Mouse (Mus musculus) embryonic facial prominence, embryonic 15.5 days (tissue): ENCODE measurements around the gene Rbm33. TPM values are rescaled to one million over a fixed set of nuclear protein-coding genes. Genes with fewer than 3 reads are reported as not detected.

Source experiments
- ATAC-seq: fragments of 200-750 bp; cut with Nextera tagmentation; 2 replicates; pipeline ENCODE4 v1.8.0; 2017; ENCODE audit warnings: low read depth, moderate TSS enrichment; ENCODE audit not compliant: insufficient number of reproducible peaks, low FRiP score, low TSS enrichment
- H3K27ac ChIP-seq: fragments of 300-500 bp; sonication (generic); replicated peaks from 2 replicates; pipeline ENCODE4 v1.5.1; 2015; ENCODE audit warnings: mild to moderate bottlenecking, inconsistent platforms
- H3K27me3 ChIP-seq: fragments of 300-500 bp; sonication (generic); 2 replicates; pipeline ENCODE4 v1.6.1; 2015; ENCODE audit warnings: inconsistent platforms
- H3K36me3 ChIP-seq: fragments of 300-500 bp; sonication (generic); 2 replicates; pipeline ENCODE4 v1.6.1; 2015; ENCODE audit warnings: mild to moderate bottlenecking, inconsistent platforms
- H3K4me1 ChIP-seq: fragments of 300-500 bp; sonication (generic); 2 replicates; pipeline ENCODE4 v1.6.1; 2015; ENCODE audit warnings: inconsistent platforms
- H3K4me2 ChIP-seq: fragments of 300-500 bp; sonication (generic); replicated peaks from 2 replicates; pipeline ENCODE4 v1.6.1; 2015; ENCODE audit warnings: mild to moderate bottlenecking, inconsistent platforms
- H3K4me3 ChIP-seq: fragments of 300-500 bp; sonication (generic); replicated peaks from 2 replicates; pipeline ENCODE4 v1.5.1; 2015; ENCODE audit warnings: mild to moderate bottlenecking, inconsistent platforms
- H3K9ac ChIP-seq: fragments of 300-500 bp; sonication (generic); 2 replicates; pipeline ENCODE4 v1.6.1; 2015; ENCODE audit warnings: inconsistent platforms
- H3K9me3 ChIP-seq: fragments of 300-500 bp; sonication (generic); replicated peaks from 2 replicates; pipeline ENCODE4 v1.6.1; 2016; ENCODE audit warnings: inconsistent platforms
- WGBS: fragments of 180-500 bp; shearing (Covaris S2); methylation state at CpG from one replicate; pipeline ENCODE4 v1.1.7; 2015; 5-methylcytosine and 5-hydroxymethylcytosine counted together
- polyA plus RNA-seq: library from polyadenylated mRNA; unstranded; fragments of >200 nt; fragmentation: Nextera tagmentation; extraction: Ambion mirVana; gene quantifications from 2 replicates; pipeline ENCODE4 v1.2.1, GENCODE M21; 2015

Gene Rbm33
- polyA plus RNA-seq = 12.1 and 14.0 TPM in 2 replicates

- Histone ChIP-seq H3K27ac (peak within 1 kb of the TSS; percentile 100), H3K4me2 (peak within 1 kb of the TSS; percentile 65), H3K4me3 (peak within 1 kb of the TSS; percentile 92), H3K36me3 (no peaks in the 10 kb centered on the region), H3K27me3 (no peaks in the 10 kb centered on the region), H3K9ac (peak within 1 kb of the TSS; percentile 100), H3K9me3 (no peaks in the 10 kb centered on the region), H3K4me1 (peaks cover 16% of the 10 kb centered on the region; the same call in 1 of the 2 replicates)
- under 1% methylated on average over 71 of the region's 76 CpGs for WGBS
- ATAC-seq = peak; percentile 92
Observed at GRCm38 (mm10) chr5:28316722-28317245, at the start of gene Rbm33. Gene Rbm33 (plus strand): TSS chr5:28317121.

DNA sequence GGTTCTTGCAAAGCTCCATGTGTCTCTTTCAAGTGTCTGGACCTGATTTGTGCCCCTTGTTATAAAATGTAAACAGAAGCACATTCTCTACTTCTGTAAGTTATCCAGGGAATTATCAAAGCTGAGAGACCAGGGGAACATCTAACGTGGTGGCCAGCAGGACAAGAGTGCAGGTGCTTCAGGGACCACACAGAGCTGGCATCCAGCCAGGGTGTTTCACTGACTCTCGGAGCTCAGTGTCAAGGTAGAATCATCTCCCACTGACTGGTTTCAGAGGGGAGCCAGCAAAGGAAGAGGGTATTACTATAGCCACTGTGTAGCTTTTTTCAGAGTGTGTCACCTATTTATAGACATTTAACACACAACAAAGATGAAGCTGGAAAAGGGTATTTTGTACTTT, 49.3 kb upstream of the Rbm33 start:
- Histone ChIP-seq H3K4me2 (no peak overlapping the region), H3K9ac (no peak overlapping the region), H3K4me1 (no peaks in the 10 kb centered on the region), H3K27me3 (no peaks in the 10 kb centered on the region), H3K27ac (no peak overlapping the region), H3K4me3 (no peak overlapping the region), H3K9me3 (no peaks in the 10 kb centered on the region), H3K36me3 (no peaks in the 10 kb centered on the region)
- 22% methylated on average over 2 of the region's 2 CpGs for WGBS
- no peak for ATAC-seq

DNA sequence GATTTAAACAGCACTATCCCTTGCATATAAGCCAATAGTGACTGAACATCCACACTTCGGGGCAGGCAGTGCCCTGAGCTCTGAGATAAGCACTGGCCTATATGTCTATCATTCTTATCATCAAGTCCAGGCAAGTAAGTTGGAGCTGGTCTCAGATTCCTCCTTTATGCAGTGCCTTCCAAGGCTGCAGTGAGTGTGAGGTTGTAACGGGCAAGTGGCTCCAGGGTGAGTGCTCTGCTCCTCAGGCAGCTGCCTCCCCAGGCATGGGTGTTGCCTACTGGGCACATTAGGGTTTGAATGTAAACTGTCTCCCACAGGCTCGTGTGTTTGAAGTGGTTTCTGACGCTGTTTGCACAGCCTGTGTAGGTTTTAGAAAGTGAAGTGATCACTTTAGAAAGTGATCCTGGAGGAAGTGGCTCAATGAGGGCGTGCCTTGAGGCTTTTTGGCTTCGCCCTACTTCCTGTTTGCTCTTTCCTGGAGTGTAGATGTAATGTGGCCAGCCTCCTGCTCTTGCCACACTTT, 47.4 kb upstream of the Rbm33 start:
- ATAC-seq = no peak
- Histone ChIP-seq H3K9ac (no peak overlapping the region), H3K36me3 (no peaks in the 10 kb centered on the region), H3K9me3 (no peaks in the 10 kb centered on the region), H3K27me3 (no peaks in the 10 kb centered on the region), H3K4me2 (no peak overlapping the region), H3K27ac (no peak overlapping the region), H3K4me3 (no peak overlapping the region), H3K4me1 (no peaks in the 10 kb centered on the region)
- WGBS = 39% methylated on average over 6 of the region's 6 CpGs

DNA sequence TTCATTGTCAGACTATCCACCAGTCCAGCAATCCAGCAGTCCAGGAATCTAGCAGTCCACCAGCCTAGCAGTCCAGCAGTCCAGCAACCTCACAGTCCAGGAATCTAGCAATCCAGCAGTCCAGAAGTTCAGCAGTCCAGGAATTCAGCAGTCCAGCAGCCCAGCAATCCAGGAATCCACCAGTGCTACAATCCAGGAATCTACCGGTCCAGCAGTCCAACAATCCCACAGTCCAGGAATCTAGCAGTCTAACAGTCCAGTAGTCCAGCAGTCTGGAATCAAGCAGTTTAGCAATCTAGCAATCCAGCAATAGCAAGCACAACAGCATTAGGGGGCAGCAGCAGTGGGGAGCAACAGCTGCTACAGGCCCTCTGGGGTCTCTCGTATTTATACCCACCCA, 44.1 kb upstream of the Rbm33 start:
- Histone ChIP-seq H3K4me1 (no peaks in the 10 kb centered on the region), H3K4me2 (no peak overlapping the region), H3K27ac (no peak overlapping the region), H3K36me3 (no peaks in the 10 kb centered on the region), H3K9me3 (no peaks in the 10 kb centered on the region), H3K9ac (no peak overlapping the region), H3K4me3 (no peak overlapping the region), H3K27me3 (no peaks in the 10 kb centered on the region)
- WGBS = 61% methylated on average over 2 of the region's 2 CpGs
- no peak for ATAC-seq

DNA sequence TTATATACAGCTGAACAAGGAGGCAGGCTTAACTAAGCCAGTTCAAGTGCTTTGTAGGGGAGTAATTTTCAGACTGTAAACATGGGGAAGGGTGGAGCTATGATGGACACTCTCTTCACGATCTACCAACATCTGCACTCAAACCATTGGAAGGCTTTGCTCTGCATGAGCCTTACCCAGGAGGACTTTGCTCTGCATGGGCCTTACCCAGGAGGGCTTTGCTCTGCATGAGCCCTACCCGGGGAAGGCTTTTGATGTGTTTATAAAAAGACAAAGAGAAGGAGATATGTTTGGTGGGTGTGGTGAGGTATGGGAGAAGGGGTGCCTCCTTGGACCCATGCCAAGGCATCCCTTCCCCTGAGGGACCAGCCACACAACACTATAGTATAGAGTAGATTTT, 39.6 kb upstream of the Rbm33 start:
- Histone ChIP-seq H3K4me1 (no peaks in the 10 kb centered on the region), H3K4me2 (no peak overlapping the region), H3K36me3 (no peaks in the 10 kb centered on the region), H3K27ac (no peak overlapping the region), H3K9ac (no peak overlapping the region), H3K27me3 (no peaks in the 10 kb centered on the region), H3K4me3 (no peak overlapping the region), H3K9me3 (no peaks in the 10 kb centered on the region)
- WGBS = 47% methylated on average over 2 of the region's 2 CpGs
- ATAC-seq = 0 out of 2 replicates have a peak, but pooled peaks have one; percentile 47

DNA sequence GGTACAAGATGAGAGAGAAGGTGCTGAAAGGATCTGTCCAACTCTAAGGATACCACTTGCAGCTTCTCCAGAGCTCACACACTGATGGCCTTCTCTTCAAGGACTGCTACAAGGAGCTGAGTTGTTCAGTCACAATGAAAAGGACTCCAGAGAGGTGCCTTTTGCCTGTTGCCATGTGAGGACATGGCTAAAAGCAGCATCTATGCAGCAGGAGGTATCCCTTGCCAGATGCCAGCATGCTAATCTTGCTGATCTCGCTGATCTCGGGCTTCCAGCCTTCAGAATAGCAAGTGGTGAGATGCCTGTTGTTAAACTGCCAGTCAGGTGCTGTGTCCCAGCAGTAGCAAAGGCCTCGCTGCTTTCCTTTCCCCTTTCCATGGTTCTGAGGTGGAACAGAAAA, 27.8 kb upstream of the Rbm33 start:
- 62% methylated on average over 3 of the region's 3 CpGs for WGBS
- H3K27ac ChIP-seq = no peak overlapping the region
- no peak overlapping the region for H3K4me2 ChIP-seq
- no peaks in the 10 kb centered on the region for H3K36me3 ChIP-seq
- no peak overlapping the region for H3K4me3 ChIP-seq
- no peak overlapping the region for H3K9ac ChIP-seq
- ATAC-seq = no peak
- no peaks in the 10 kb centered on the region for H3K4me1 ChIP-seq
- H3K9me3 ChIP-seq = no peaks in the 10 kb centered on the region
- no peaks in the 10 kb centered on the region for H3K27me3 ChIP-seq

GRCm38 (mm10) chr5:28290630-28291029, 26.3 kb upstream of the Rbm33 start:
- WGBS = 75% methylated on average over 1 of the region's 1 CpGs
- Histone ChIP-seq H3K4me1 (no peaks in the 10 kb centered on the region), H3K9ac (no peak overlapping the region), H3K27me3 (no peaks in the 10 kb centered on the region), H3K9me3 (no peaks in the 10 kb centered on the region), H3K4me3 (no peak overlapping the region), H3K4me2 (no peak overlapping the region), H3K36me3 (no peaks in the 10 kb centered on the region), H3K27ac (no peak overlapping the region)
- ATAC-seq = no peak

DNA sequence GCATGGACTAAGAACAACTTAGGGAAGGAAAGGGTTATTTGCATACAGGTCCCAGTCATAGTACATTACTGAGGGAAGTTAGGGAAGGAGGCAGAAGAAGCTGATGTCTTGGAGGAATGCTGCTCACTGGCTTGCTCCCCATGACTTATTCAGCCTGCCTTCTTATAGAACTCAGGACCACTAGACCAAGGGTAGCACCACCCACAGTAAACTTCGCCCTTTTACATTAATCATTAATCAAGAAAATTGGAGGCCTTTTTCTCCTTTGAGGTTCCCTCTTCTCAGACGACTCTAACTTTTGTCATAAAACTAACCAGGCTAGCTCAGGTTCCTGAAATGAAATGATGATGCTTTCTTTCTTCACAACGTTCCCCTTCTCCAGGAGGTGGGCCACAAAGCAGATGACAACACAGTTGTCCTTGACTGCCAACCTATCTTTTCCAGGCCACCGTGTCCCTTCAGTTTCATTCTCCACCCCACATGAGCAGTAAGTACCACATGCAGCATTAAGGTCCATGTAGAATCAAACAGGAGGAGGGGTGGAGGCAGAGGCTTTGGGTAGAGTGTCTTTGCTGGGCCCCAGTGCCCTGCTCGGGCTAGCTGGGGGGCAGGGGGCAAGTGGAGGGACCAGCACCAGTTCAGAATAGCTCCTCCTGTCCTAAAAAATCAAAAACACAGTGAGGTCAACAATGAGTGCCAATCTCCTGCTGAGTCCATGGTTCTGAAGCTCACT, 25.6 kb upstream of the Rbm33 start:
- Histone ChIP-seq H3K4me1 (no peaks in the 10 kb centered on the region), H3K9ac (no peak overlapping the region), H3K4me2 (no peak overlapping the region), H3K36me3 (no peaks in the 10 kb centered on the region), H3K27me3 (no peaks in the 10 kb centered on the region), H3K9me3 (no peaks in the 10 kb centered on the region), H3K27ac (no peak overlapping the region), H3K4me3 (no peak overlapping the region)
- WGBS = 77% methylated on average over 5 of the region's 5 CpGs
- ATAC-seq = no peak

GRCm38 (mm10) chr5:28292281-28292680, 24.6 kb upstream of the Rbm33 start:
- Histone ChIP-seq H3K9me3 (no peaks in the 10 kb centered on the region), H3K4me3 (no peak overlapping the region), H3K4me2 (no peak overlapping the region), H3K9ac (no peak overlapping the region), H3K27me3 (no peaks in the 10 kb centered on the region), H3K27ac (no peak overlapping the region), H3K4me1 (no peaks in the 10 kb centered on the region), H3K36me3 (no peaks in the 10 kb centered on the region)
- ATAC-seq = no peak
- 39% methylated on average over 3 of the region's 3 CpGs for WGBS

- Histone ChIP-seq H3K4me2 (no peak overlapping the region), H3K9me3 (no peaks in the 10 kb centered on the region), H3K9ac (no peak overlapping the region), H3K27me3 (no peaks in the 10 kb centered on the region), H3K4me3 (no peak overlapping the region), H3K4me1 (no peaks in the 10 kb centered on the region), H3K27ac (no peak overlapping the region), H3K36me3 (no peaks in the 10 kb centered on the region)
- 5% methylated on average over 6 of the region's 6 CpGs for WGBS
- ATAC-seq = no peak
Observed at GRCm38 (mm10) chr5:28293990-28294389, 22.9 kb upstream of the Rbm33 start.

DNA sequence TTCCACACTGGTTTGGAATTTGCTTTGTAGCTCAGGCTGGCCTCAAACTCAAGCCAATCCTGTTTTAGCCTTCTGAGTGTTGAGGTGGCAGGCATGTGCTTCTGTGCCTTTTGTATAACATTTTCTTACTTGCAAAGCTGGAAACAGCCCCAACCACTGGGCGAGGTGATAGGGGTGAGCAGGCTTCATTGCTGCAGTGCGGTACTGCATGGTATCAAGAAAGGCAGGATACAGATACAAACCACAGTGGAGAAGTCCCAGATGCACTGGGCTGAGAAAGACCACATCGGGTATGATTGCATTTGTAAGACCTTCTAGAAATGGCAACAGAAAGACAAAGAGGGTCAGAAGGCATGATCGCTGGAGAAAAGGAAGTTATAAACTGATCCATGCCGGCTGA, 18.8 kb upstream of the Rbm33 start:
- Histone ChIP-seq H3K9me3 (no peaks in the 10 kb centered on the region), H3K27me3 (no peaks in the 10 kb centered on the region), H3K4me2 (no peak overlapping the region), H3K9ac (no peak overlapping the region), H3K4me3 (no peak overlapping the region), H3K27ac (no peak overlapping the region), H3K4me1 (no peaks in the 10 kb centered on the region), H3K36me3 (no peaks in the 10 kb centered on the region)
- ATAC-seq = no peak
- WGBS = 73% methylated on average over 5 of the region's 5 CpGs

- Histone ChIP-seq H3K4me1 (no peaks in the 10 kb centered on the region), H3K9ac (no peak overlapping the region), H3K4me3 (no peak overlapping the region), H3K36me3 (no peaks in the 10 kb centered on the region), H3K27ac (no peak overlapping the region), H3K4me2 (no peak overlapping the region), H3K9me3 (no peaks in the 10 kb centered on the region), H3K27me3 (no peaks in the 10 kb centered on the region)
- ATAC-seq = no peak; the same call in 1 of the 2 replicates
- 34% methylated on average over 3 of the region's 3 CpGs for WGBS
Observed at GRCm38 (mm10) chr5:28298693-28299092, 18.2 kb upstream of the Rbm33 start.
